Mouse (Mus musculus) spleen, adult 2 months (tissue): ENCODE data around the gene Camta1.

Source experiments
- CTCF ChIP-seq: fragments of 200-500 bp; IDR thresholded peaks from 2 replicates; pipeline ENCODE4 v1.5.1; 2011; ENCODE audit warnings: mild to moderate bottlenecking, inconsistent platforms; ENCODE audit not compliant: insufficient read depth, insufficient read length, insufficient replicate concordance; ENCODE audit errors: extremely low read depth
- POLR2A ChIP-seq: fragments of 200-500 bp; IDR thresholded peaks from 2 replicates; pipeline ENCODE4 v1.6.1; 2011; ENCODE audit warnings: low read depth, low read length, inconsistent platforms

DNA sequence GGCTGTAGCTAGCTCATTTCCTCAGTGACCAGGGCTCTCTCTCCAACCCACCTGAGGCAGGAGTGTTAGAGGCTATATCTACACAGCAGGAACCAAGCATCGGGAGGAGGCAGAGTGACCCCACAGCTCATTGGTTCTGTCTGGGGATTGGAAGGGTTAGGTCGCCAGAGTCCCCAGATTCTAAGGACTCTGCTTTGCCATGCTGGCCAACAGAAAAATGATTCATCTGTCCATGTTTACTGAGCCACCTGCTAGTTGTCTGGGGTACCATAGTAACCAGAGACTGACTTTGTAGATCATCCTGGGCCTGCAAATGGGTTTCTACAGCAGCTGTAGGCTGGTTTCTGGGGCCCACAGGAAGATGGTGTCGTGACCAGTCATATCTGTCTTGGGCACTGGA lies 292.1 kb downstream of the Camta1 start:
- TF ChIP-seq CTCF: no peak
- no peak for TF ChIP-seq POLR2A
